Mouse (Mus musculus) neural tube, embryonic 13.5 days (tissue): ENCODE results near the gene Slamf6. TPM values are rescaled to one million over a fixed set of nuclear protein-coding genes. Genes with fewer than 3 reads are reported as not detected.
"Not testable (repeated sequence)": the region's sequence is repeated elsewhere in the genome, so short reads cannot be mapped to it uniquely, and the experiment has no call there.

ENCODE experiments used
- ATAC-seq: fragments of 200-750 bp; cut with Nextera tagmentation; 2 replicates; pipeline ENCODE4 v1.8.0; 2017; ENCODE audit warnings: low read depth, mild to moderate bottlenecking, moderate TSS enrichment, moderate library complexity
- H3K27ac ChIP-seq: fragments of 300-500 bp; sonication (generic); replicated peaks from 2 replicates; pipeline ENCODE4 v1.5.1; 2015; ENCODE audit warnings: moderate library complexity, mild to moderate bottlenecking, inconsistent platforms
- H3K27me3 ChIP-seq: fragments of 300-500 bp; sonication (generic); 2 replicates; pipeline ENCODE4 v1.6.1; 2015; ENCODE audit warnings: mild to moderate bottlenecking, inconsistent platforms
- H3K36me3 ChIP-seq: fragments of 300-500 bp; sonication (generic); 2 replicates; pipeline ENCODE4 v1.6.1; 2015; ENCODE audit warnings: mild to moderate bottlenecking, inconsistent platforms
- H3K4me1 ChIP-seq: fragments of 300-500 bp; sonication (generic); replicated peaks from 2 replicates; pipeline ENCODE4 v1.6.1; 2015; ENCODE audit warnings: inconsistent platforms
- H3K4me2 ChIP-seq: fragments of 300-500 bp; sonication (generic); 2 replicates; pipeline ENCODE4 v1.6.1; 2015; ENCODE audit warnings: inconsistent platforms, mild to moderate bottlenecking, moderate library complexity
- H3K4me3 ChIP-seq: fragments of 300-500 bp; sonication (generic); 2 replicates; pipeline ENCODE4 v1.5.1; 2015; ENCODE audit warnings: mild to moderate bottlenecking, inconsistent platforms
- H3K9ac ChIP-seq: fragments of 300-500 bp; sonication (generic); 2 replicates; pipeline ENCODE4 v1.6.1; 2015; ENCODE audit warnings: moderate library complexity, mild to moderate bottlenecking, inconsistent platforms
- H3K9me3 ChIP-seq: fragments of 300-500 bp; sonication (generic); 2 replicates; pipeline ENCODE4 v1.6.1; 2016; ENCODE audit warnings: inconsistent platforms
- WGBS: fragments of 180-500 bp; shearing (Covaris S2); methylation state at CpG from one replicate; pipeline ENCODE4 v1.1.7; 2015; 5-methylcytosine and 5-hydroxymethylcytosine counted together
- polyA plus RNA-seq: library from polyadenylated mRNA; unstranded; fragments of >200 nt; fragmentation: Nextera tagmentation; extraction: Ambion mirVana; gene quantifications from 2 replicates; pipeline ENCODE4 v1.2.1, GENCODE M21; 2015

Slamf6 gene
- polyA plus RNA-seq, 1 experiment from 2014 or later: 0.13 TPM

- no peak for ATAC-seq
- Histone ChIP-seq H3K4me2 (no peak overlapping the region), H3K36me3 (no peaks in the 10 kb centered on the region), H3K9me3 (no peaks in the 10 kb centered on the region), H3K27me3 (no peaks in the 10 kb centered on the region), H3K9ac (no peak overlapping the region), H3K27ac (no peak overlapping the region), H3K4me1 (peaks cover 12% of the 10 kb centered on the region), H3K4me3 (no peak overlapping the region)
- 87% methylated on average over 6 of the region's 6 CpGs for WGBS
These were observed 48.9 kb downstream of the Slamf6 start for GRCm38 (mm10) chr1:171966054-171966790.

GRCm38 (mm10) chr1:171969221-171969620 lies 51.9 kb downstream of the Slamf6 start:
- H3K36me3 ChIP-seq: no peaks in the 10 kb centered on the region
- no peak overlapping the region for H3K4me2 ChIP-seq
- 82% methylated on average over 6 of the region's 6 CpGs for WGBS
- H3K9ac ChIP-seq: no peak overlapping the region
- no peak for ATAC-seq
- peaks cover 14% of the 10 kb centered on the region for H3K4me1 ChIP-seq
- no peak overlapping the region for H3K27ac ChIP-seq
- no peaks in the 10 kb centered on the region for H3K9me3 ChIP-seq
- no peaks in the 10 kb centered on the region for H3K27me3 ChIP-seq
- no peak overlapping the region for H3K4me3 ChIP-seq

- Histone ChIP-seq H3K4me2 (no peak overlapping the region), H3K27ac (peak overlapping the region; percentile 7; the same call in 1 of the 2 replicates), H3K27me3 (no peaks in the 10 kb centered on the region), H3K9ac (no peak overlapping the region), H3K4me3 (no peak overlapping the region), H3K4me1 (peaks cover 14% of the 10 kb centered on the region), H3K36me3 (no peaks in the 10 kb centered on the region), H3K9me3 (no peaks in the 10 kb centered on the region)
- 18% methylated on average over 10 of the region's 10 CpGs for WGBS
- ATAC-seq: peak; percentile 71
These were observed 53.7 kb downstream of the Slamf6 start for GRCm38 (mm10) chr1:171970854-171971586.

GRCm38 (mm10) chr1:171974361-171974760 lies 57.0 kb downstream of the Slamf6 start:
- WGBS: 96% methylated on average over 2 of the region's 2 CpGs
- not testable (repeated sequence) for ATAC-seq, H3K36me3 ChIP-seq, H3K4me2 ChIP-seq, H3K9ac ChIP-seq, H3K4me3 ChIP-seq, H3K9me3 ChIP-seq, H3K27me3 ChIP-seq, H3K27ac ChIP-seq
- peaks cover 14% of the 10 kb centered on the region for H3K4me1 ChIP-seq

GRCm38 (mm10) chr1:171975377-171975776 lies 58.1 kb downstream of the Slamf6 start:
- WGBS: 91% methylated on average over 9 of the region's 9 CpGs
- Histone ChIP-seq H3K36me3 (no peaks in the 10 kb centered on the region), H3K27me3 (no peaks in the 10 kb centered on the region), H3K4me1 (peaks cover 10% of the 10 kb centered on the region), H3K27ac (no peak overlapping the region), H3K4me2 (no peak overlapping the region), H3K9ac (no peak overlapping the region), H3K9me3 (no peaks in the 10 kb centered on the region), H3K4me3 (no peak overlapping the region)
- no peak for ATAC-seq

- H3K4me2 ChIP-seq: no peak overlapping the region
- no peaks in the 10 kb centered on the region for H3K9me3 ChIP-seq
- whole genome bisulfite sequencing: 93% methylated on average over 4 of the region's 4 CpGs
- H3K27me3 ChIP-seq: no peaks in the 10 kb centered on the region
- no peaks in the 10 kb centered on the region for H3K36me3 ChIP-seq
- no peak overlapping the region for H3K9ac ChIP-seq
- no peak overlapping the region for H3K27ac ChIP-seq
- H3K4me1 ChIP-seq: peaks cover 6% of the 10 kb centered on the region
- no peak for ATAC-seq
- H3K4me3 ChIP-seq: no peak overlapping the region
These were observed 58.5 kb downstream of the Slamf6 start for GRCm38 (mm10) chr1:171975831-171976230.

- H3K27me3 ChIP-seq: no peaks in the 10 kb centered on the region
- H3K4me3 ChIP-seq: no peak overlapping the region
- no peak overlapping the region for H3K27ac ChIP-seq
- H3K9ac ChIP-seq: no peak overlapping the region
- ATAC-seq: no peak
- H3K4me2 ChIP-seq: no peak overlapping the region
- no peaks in the 10 kb centered on the region for H3K36me3 ChIP-seq
- 93% methylated on average over 14 of the region's 14 CpGs for whole genome bisulfite sequencing
- no peaks in the 10 kb centered on the region for H3K4me1 ChIP-seq
- H3K9me3 ChIP-seq: no peaks in the 10 kb centered on the region
These were observed 59.7 kb downstream of the Slamf6 start for GRCm38 (mm10) chr1:171976826-171977539.

- 95% methylated on average over 2 of the region's 2 CpGs for WGBS
- Histone ChIP-seq H3K27ac (no peak overlapping the region), H3K9me3 (no peaks in the 10 kb centered on the region), H3K4me1 (no peaks in the 10 kb centered on the region), H3K36me3 (no peaks in the 10 kb centered on the region), H3K27me3 (no peaks in the 10 kb centered on the region), H3K4me2 (no peak overlapping the region), H3K4me3 (no peak overlapping the region), H3K9ac (no peak overlapping the region)
- ATAC-seq: no peak
These were observed 60.6 kb downstream of the Slamf6 start for GRCm38 (mm10) chr1:171977891-171978290.

- Histone ChIP-seq H3K4me1 (no peaks in the 10 kb centered on the region), H3K4me3 (no peak overlapping the region), H3K36me3 (no peaks in the 10 kb centered on the region), H3K27me3 (no peaks in the 10 kb centered on the region), H3K4me2 (no peak overlapping the region), H3K9me3 (no peaks in the 10 kb centered on the region), H3K27ac (no peak overlapping the region), H3K9ac (no peak overlapping the region)
- ATAC-seq: no peak
- 82% methylated on average over 13 of the region's 13 CpGs for WGBS
These were observed 62.8 kb downstream of the Slamf6 start for GRCm38 (mm10) chr1:171979969-171980730.

GRCm38 (mm10) chr1:171982170-171982569 lies 64.9 kb downstream of the Slamf6 start:
- WGBS: 67% methylated on average over 5 of the region's 5 CpGs
- ATAC-seq: no peak
- H3K4me2 ChIP-seq: no peak overlapping the region
- no peak overlapping the region for H3K27ac ChIP-seq
- no peaks in the 10 kb centered on the region for H3K36me3 ChIP-seq
- 0 out of 2 replicates have a peak, but pooled peaks cover 5% of the 10 kb centered on the region for H3K9me3 ChIP-seq
- H3K27me3 ChIP-seq: no peaks in the 10 kb centered on the region
- H3K4me3 ChIP-seq: no peak overlapping the region
- H3K4me1 ChIP-seq: no peaks in the 10 kb centered on the region
- no peak overlapping the region for H3K9ac ChIP-seq

GRCm38 (mm10) chr1:171982740-171983139 lies 65.4 kb downstream of the Slamf6 start:
- WGBS: 79% methylated on average over 4 of the region's 4 CpGs

More at GRCm38 (mm10) chr1:171982740-171983139, 65.4 kb downstream of the Slamf6 start:
- no peaks in the 10 kb centered on the region for H3K4me1 ChIP-seq
- H3K9ac ChIP-seq: no peak overlapping the region
- no peaks in the 10 kb centered on the region for H3K27me3 ChIP-seq
- ATAC-seq: no peak
- no peaks in the 10 kb centered on the region for H3K36me3 ChIP-seq
- no peak overlapping the region for H3K4me3 ChIP-seq
- H3K4me2 ChIP-seq: no peak overlapping the region
- peaks cover 8% of the 10 kb centered on the region; the same call in 1 of the 2 replicates for H3K9me3 ChIP-seq
- H3K27ac ChIP-seq: no peak overlapping the region
